Mouse (Mus musculus): ENCODE data around the gene Rbm34. TPM values are rescaled to one million over a fixed set of nuclear protein-coding genes. Genes with fewer than 3 reads are reported as not detected.
"Not testable (repeated sequence)": the region's sequence is repeated elsewhere in the genome, so short reads cannot be mapped to it uniquely, and the experiment has no call there.

Rbm34 gene
- 1 to 10 TPM; 2.7 to 4.1 (median 3.2) TPM for total RNA-seq (2022)

DNA sequence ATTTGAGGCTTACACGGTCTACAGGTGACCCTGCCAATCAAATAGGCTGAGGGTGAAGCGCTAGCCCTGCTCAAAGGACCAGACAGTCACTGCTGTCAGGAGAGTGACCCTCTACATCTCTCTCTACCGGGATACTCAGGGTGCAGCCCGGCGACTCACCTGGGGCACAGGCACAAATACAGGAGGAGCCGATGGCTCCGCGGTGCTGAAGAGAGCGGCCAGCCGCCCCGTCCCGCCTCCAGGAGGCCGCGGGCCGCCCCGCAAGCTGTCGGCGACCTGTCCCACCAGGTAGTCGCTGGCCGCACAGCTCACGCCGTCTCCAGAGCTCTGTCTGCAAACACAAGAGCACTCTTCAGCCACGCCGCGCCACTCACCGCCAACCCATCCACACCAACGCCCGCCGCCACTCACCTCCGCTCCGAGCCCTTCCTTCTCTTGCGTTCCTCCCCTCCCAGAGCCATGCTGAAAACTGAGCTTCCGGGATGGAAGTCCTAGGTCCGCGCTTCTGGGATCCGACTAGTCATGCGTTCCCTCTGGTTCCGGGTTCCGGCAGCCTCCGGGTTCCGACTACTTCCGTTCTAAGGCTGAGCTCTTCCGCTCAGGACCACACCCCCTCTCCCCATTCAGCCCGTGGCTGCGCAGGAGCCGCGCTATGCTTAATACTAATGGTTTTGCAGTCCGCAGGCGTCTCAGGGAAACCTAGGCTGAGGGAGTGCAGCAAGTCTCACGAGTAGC, at the start of gene Rbm34:
Rbm34 (minus strand) TSS at position 493 of the 735 bp plus-strand sequence.
- peak; percentile 91 for DNase-seq (ENCODE audit: low spot score)

DNA sequence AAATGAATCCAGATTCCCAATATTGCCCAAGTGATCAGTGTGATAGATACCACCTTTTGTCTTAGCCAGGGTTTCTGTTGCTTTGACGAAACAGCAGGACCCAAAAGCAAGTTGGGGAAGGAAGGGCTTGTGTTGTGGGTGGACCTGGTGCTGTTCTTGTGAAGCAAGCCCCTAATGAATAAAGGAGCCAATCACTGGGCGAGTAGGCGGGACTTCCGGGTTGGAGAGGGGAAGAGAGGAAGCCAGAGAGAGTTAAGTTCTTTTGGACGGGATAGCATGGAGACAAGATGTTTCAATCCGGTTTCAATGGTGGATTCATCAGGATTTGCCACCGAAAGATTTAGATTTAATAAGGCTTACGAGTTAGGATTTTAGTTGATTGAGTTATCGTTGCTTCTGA, 40.8 kb upstream of the Rbm34 start:
- DNase-seq (ENCODE audit: low spot score) = no peak

DNA sequence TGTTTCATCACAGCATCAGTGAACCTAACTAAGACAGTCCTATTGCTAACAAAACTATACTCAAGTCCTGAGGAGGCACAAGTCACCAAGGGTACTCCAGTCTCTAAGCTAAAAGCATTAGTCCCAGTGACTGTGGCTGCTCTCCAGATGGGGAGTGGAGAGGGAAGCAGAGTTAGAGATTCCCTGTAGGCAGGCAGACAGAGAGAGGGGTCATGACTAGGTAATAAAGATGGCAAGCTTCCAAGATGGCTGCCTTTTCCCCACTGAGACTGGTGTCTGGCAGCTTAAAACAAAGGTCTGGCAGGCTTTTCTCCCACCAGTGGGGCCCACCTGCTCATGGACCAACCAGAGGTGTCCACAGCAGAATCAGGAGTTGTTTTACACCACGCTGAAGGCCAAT, 23.6 kb upstream of the Rbm34 start:
- DNase-seq (ENCODE audit: low spot score) = no peak

DNA sequence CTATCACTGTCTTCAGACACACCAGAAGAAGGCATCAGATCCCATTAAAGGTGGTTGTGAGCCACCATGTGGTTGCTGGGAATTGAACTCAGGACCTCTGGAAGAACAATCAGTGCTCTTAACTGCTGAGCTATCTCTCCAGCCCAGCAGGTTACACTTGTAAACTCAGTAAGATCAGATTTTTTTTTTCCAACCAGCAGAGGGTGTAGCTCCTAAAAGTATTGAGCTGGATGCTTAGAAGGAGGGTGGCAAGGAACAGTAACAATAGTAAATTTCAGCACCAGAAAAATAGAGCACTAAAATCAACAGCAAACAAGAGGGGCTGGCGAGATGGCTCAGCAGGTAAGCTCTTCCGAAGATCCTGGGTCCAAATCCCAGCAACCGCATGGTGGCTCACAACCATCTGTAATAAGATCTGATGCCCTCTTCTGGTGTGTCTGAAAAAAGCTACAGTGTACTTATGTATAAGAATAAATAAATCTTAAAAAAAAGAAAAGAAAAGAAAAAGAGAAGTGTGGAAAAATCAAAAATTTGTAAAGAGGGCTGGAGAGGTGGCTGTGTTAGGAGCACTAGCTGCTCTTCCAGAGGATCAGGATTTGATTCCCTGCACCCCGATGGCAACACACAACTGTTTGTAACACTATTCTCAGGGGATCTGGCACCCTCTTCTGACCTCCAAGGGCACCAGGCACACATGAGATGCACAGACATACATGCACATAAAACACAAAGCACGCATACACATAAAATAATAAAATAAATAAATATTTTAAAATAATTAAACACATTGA, 18.7 kb upstream of the Rbm34 start:
- no peak for DNase-seq (ENCODE audit: low spot score)

DNA sequence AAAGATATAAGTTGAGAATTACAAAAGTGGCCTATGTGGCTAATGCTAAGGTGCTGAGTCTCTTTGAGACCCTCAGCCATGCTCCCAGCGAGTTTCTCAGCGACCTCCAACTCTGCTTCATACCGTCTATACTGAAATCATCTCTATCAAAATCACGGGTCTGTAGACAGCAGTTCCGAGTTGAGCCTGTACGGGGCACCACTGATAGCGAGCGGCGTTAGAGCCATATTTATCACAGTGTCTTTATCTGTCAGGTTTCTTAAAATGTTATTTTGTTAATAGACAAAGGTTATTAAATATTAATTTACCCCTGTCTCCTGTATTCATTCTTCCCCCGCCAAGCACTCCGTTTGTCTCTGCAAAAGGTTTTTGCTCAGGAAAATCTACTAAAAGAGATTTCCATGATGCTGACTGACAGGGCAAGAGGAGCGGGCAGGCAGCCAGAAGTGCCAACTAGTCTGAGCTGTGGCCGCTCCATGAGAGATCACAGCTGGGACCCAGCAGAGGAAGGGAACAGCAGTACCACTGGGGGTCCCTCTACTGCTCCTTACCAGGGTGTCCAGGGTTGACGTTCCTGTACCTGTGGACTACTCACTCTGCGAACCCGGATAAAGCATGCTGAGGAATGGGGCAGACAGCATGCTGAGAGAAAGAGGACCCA, 17.6 kb upstream of the Rbm34 start:
- no peak for DNase-seq (ENCODE audit: low spot score)

DNA sequence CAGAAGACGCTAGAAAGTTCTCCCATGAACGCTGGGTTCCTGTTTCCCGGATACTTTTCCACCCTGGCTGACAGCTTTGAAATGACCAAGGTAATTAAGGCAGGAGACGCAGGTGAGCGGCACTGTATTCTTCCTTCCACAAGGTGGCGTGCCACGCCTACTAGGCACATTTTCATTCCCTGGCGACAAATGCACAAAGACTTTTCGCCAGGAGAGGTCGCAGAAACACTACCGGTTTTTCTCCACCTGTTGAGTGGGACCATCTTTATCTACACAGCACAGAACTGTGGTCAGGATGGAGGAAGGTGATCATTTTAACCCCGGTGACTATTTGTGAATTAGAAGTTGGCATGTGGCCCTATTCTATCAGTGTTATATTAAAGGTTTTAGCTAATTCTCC, 15.6 kb upstream of the Rbm34 start:
- DNase-seq (ENCODE audit: low spot score) = peak; percentile 63

DNA sequence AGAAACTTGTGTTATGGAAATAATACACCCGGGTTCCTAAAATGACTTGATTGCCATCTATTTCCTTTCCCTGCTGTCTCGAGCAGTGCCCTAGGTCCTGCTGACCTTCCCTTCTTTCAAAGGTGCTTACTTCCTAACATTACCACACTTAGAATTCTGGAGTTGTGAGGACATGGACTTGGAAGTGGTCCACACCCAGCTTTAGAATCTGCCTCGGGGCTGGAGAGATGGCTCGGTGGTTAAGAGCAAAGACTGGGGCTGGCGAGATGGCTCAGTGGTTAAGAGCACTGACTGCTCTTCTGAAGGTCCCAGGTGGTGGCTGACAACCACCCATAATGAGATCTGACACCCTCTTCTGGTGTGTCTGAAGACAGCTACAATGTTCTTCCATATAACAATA, 9.2 kb upstream of the Rbm34 start:
- DNase-seq (ENCODE audit: low spot score) = no peak

DNA sequence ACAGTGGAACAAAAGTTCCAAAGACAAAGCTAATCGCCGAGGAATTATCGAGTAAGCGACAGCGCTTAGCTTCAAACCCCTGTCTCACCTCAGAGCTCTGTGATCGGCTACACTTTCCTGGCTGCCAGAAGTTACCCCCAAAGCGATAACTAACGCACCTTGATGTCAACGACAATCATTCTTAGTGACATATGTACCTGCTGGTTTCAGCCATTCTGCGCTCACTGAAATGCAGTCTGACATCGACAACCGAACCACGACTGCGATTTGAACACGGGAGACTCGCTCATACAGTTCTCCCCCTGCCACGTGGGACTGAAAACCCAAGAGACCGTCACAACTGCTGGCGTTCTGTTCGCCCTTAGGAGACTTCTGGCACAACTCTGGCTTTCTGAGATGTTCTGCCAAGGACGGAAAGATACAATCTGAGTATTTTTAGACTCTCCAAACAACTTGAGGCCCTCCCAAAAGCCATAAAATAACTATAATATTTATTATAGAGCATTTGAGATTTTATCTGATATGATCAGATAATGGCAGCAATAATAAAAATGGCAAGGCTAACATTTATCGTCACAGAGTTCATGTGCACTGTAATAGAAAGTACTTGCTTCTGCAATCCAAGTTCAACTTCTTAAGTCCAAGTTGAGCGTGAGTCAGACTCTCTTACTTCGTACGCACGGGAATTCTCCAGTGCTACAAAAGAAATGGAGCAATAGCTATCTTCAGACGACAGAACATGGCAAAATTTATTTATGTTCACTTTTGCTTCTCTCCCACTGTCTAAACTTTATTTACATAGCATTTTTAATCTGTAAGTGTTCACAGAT, 8.4 kb upstream of the Rbm34 start:
- peak; percentile 26 for DNase-seq (ENCODE audit: low spot score)

DNA sequence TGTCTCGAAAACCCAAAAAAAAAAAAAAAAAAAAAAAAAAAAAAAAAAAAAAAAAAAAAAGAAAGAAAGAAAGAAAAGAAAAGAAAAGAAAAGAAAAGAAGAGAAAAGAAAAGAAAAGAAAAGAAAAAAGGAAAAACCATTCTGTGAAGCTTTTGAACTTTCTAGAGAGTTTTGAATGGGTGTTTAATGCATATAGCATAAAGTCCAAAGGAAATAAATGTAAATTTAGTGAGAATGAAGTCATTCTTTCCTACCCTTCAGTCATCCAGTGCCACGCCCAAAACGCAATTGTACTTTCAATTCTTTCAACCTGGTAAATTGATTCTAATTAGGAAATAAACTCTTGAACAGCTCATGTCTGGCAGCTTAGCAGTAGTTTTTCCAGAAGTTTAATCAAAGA, 7.7 kb upstream of the Rbm34 start:
- not testable (repeated sequence) for DNase-seq (ENCODE audit: low spot score)

DNA sequence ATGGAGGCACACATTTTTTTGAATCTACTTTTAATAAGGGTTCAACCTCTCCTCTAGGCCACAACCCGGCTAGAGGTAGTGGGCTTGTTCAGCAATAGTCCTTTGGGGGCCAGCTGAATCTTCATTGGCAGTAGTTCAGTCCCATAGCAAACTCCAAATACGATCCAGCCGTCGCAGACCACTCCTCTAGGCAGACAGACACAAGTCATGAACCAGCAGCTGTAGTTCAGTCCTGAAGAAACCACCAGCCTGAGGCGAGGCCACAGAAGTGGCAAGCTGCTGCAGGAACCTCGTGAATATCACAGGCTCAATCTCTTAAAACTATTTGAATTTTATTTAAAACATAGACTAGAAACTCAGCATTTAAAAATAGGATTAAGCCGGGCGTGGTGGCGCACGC, 7.2 kb upstream of the Rbm34 start:
- DNase-seq (ENCODE audit: low spot score) = no peak

DNA sequence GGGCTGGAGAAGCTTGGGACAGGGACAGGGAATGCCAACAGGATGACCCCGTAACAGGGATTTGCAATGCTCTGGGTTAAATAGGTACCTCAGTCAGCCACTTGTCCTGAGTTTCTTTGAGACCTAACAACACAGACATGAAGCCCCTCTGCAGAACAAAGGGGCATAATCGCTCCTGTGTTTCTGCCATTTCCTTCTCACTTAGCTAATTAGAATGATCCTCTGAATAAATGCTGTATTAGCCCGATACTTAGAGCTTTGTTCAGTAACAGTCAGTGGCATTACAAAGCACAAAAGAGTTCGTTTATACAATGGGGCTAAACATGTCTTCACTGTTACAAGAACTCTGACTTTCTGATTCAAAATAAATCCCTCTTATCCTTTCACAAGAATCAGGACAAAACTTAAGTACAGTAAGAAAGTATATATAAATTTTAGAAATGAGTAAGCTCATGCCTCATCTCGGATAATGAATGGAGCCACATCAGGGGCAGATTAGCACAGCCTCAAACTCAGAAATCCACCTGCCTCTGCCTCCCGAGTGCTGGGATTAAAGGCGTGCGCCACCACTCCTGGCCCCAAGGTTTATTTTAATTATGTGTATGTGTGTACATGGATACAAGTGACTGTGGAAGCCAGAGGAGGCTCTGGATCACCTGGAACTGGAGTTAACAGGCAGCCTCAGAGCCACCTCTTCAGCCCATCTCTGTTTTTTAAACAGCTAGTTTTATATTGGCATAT, 5.9 kb upstream of the Rbm34 start:
- no peak for DNase-seq (ENCODE audit: low spot score)

DNA sequence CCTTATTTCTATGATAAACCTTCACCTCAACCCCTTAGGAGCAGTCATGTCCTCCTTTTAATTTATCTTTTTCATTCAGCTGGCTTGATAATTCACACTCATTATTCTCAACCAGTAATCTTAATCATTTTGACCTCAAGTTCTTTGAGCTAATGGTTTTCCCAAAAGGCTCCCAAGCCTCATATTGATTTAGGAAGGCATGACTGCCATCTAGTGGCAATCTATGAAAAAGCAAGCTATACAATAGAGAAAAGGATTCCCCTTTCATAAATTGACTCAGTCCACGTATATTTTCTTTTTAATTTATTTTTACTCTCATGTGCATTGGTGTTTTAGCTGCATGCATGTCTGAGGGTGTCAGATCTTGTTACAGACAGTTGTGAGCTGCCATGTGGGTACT, 4.8 kb upstream of the Rbm34 start:
- DNase-seq (ENCODE audit: low spot score) = peak; percentile 45

DNA sequence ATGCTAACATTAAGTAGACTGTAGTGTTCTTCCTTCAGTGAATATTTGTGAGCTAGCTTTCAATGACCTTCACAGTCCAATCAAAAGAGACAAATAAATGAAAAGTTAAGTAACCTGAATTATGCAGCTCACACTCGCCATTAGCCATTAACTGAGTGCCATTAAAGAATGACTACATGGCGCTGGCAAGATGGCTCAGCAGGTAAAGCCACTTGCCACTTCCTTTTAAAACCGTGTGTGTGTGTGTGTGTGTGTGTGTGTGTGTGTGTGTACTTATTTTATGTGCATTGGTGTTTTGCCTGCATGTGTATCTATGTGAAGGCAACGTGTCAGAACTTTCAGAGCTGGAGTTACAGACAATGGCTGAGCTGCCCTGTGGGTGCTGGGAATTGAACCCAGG, 3.6 kb upstream of the Rbm34 start:
- no peak for DNase-seq (ENCODE audit: low spot score)

DNA sequence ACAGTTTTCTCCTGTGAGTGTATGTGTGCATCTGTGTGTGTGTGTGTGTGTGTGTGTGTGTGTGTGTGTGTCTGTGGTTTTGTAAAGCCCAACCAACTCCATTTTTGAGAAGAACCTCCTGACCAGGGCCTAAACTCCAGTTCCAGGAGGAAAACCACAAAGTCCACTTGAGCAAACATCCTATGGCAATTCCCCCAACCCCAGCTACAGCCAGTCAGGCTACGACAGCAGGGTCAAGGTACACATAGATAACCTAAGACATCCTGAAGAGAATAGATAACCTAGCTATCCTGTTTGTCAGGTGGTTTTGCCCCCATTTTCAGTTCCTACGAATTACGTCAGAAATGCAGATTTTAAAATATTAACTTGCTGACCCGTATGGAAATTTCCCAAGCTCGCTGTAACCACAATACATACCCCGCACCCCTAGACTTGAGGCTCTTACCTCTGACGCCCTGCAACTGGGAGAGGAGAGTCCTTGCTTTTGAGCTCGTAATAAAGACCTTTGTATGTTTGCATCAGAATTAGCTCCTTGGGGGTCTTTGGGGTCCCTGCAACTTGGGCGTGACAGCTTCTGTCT, 2.9 kb upstream of the Rbm34 start:
- DNase-seq (ENCODE audit: low spot score) = no peak

DNA sequence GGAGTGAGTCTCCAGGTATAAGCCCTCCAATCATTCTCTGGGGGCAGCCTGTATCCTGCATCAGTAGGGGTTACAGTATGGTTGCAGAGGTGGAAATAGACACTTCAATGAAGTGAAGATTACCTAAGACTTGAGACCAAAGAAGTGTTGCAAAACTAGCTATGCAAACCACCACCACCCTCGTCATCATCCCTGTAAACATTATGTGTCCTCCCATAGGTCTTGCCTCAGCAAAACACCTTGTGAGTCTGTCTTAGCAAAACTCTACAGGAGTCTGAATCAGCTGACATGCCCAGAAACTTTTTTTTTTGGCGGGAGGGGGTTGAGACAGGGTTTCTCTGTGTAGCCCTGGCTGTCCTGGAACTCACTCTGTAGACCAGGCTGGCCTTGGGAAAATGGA, 1.8 kb upstream of the Rbm34 start:
- DNase-seq (ENCODE audit: low spot score) = no peak

DNA sequence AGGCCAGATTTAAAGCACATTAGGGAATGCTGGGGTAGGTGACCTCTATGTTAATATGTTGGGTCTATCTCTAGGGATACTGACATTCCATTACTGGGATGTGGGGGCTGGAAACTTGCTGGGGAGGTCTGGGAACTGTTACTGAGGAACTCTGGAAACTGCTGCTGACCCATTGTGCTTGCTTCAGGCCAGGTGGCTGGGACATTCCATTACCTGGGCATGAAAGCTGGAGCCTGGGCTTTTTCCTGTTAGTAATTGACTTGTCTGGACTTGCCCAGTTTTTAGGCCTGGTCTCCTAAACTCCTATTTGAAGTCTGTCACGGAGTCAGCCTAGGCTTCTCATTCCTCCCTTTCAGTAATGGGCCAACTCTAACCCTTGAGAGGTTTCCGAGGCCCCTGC, 1.2 kb upstream of the Rbm34 start:
- no peak for DNase-seq (ENCODE audit: low spot score)

DNA sequence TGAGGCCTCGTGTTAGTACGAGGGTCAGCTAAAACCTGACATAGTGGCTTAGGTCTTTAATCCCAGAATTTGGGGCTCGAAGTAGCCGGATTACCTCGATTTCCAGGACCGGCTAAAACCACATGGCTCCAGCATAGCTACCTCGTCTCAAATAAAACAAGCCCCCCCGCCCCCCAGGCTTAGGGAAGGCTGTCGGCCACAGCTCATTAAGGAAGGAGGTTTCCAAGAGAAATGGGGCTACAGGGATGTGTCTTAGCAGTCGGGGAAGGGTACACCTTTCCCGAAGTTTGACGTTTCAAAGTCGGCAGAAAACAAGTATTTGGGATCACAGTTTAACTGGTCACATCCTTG, 418 bp upstream of the Rbm34 start:
- no peak for DNase-seq (ENCODE audit: low spot score)

DNA sequence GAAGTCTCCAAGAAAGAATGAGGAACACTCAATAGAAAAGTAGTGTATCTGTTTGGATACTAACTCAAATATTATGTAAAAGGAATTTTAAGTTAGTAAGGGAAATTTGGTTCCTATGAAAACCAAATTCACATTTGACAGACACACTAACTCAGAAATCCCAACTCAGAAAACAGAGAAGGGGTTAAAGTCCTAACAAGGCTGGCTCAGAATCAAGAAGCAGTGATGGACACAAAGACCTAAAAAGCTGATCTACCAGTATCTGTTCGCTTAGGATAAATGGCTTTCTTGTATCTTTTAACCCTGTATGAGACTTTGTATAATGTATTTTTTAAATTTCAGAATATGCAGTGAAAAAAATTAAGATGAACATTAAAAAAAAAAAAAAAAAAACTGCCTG, 1.3 kb downstream of the Rbm34 start:
- DNase-seq (ENCODE audit: low spot score) = no peak

DNA sequence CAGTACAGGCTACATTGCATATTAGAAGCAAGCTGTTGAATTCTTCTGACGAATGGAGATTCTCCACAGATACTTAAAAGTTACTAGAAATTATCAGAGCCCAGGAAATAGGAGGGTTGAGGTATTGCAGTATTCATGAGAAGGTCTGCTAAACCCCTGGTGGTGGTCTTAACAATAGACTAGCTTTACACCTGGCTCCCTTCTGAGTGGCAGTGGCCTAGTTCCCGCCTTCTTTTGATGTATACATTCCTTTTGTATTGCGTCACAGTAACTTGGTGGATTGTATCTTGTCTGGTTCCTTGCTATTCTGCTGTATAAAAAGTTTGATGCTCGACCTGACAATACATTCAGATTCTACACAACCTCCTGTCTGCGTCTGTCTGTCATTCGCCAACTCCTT, 2.8 kb downstream of the Rbm34 start:
- DNase-seq (ENCODE audit: low spot score) = no peak

DNA sequence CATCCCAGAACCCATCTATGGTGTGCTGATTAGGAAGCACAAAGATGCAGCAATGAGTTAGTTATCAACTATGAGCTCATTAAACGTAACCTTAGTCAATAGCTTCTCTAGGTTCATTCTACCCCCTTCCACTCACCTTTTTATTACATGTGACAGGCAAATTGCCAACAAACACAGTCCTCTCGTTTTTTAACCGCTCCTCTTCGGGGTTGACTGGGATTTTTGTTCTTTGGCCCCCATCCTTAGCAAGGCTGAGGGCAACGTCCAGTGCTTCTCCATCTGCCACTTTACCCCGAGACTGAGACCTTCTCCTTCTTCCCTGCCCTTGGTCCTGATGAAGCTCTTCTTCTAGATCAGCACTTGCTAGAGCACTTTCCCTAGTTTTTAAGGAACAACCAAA, 5.6 kb downstream of the Rbm34 start:
- DNase-seq (ENCODE audit: low spot score) = no peak

DNA sequence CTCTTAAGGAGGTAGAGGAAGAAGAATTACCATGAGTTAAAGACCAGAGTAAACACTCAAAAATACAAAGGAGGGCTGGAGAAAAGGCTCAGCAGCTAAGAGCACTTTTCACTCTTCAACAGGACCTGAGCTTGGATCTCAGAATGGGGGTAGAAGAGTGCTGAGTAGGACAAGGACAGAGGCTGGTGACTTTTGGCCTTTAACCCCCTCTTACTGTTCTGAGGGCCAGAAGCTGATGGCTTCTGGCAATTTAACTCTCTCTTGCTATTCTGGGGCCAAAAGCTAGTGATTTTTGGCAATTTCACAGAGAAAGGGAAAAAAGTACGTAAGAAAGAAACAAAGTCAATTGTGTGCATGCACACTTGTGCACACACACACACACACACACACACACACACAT, 8.0 kb downstream of the Rbm34 start:
- no peak for DNase-seq (ENCODE audit: low spot score)

Measured in heart, adult 8-10 months (tissue).